Mouse (Mus musculus): ENCODE measurements at regions not wholly inside any gene's neighbourhood (a gene's known extent, or its start where the extent isn't known, plus 50 kb on each side); places are given as distances from the start of the nearest gene placed in this dataset.

GRCm38 (mm10) chr12:98337644-98338043 lies 69.2 kb downstream of the Gpr65 start:
- DNase-seq, result no peak

- no peak for DNase-seq
Observed at GRCm38 (mm10) chr12:98339536-98339935, 71.1 kb downstream of the Gpr65 start.

DNA sequence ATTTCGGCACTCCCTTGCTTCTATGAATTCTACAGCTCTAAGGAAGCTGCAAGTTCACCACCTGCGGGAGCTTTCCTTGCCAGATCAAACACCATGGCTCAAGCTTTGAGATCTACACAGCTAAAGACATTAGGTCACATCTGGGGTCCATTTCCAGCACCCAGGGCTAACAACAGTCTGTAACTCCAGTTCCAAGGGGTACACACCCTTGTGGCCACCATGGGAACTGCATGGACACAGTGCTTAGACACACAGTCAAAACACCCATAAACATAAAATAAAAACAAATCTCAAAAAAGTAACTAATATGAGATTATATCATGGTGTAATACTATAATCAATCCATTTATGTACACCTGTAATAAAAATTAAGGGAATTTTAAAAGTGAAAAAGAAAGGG lies 73.7 kb downstream of the Gpr65 start:
- DNase-seq, result peak; percentile 31

DNA sequence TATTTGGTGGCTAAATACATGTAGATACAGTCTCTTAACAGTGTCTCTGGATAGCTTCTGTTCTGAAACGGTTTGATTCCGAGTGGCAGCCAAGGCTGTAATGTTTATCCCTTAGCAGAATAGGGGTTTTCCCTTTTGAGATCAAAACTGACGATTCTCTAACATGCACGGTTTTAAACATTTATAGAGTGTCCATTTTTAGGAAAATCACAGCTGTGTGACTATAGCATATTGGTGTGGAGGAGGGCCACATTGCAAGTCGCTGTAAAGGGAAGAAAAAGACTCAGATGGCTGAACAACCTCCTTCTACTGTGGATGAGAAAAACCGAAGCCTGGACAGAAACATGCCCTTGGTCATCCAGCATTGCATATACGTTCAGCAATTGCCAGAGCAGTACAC lies 75.2 kb downstream of the Gpr65 start:
- no peak for DNase-seq

- DNase-seq, result no peak
Observed at GRCm38 (mm10) chr12:98347056-98347455, 78.6 kb downstream of the Gpr65 start.

GRCm38 (mm10) chr12:98347550-98348318 lies 79.3 kb downstream of the Gpr65 start:
- peak; percentile 68 for DNase-seq

DNA sequence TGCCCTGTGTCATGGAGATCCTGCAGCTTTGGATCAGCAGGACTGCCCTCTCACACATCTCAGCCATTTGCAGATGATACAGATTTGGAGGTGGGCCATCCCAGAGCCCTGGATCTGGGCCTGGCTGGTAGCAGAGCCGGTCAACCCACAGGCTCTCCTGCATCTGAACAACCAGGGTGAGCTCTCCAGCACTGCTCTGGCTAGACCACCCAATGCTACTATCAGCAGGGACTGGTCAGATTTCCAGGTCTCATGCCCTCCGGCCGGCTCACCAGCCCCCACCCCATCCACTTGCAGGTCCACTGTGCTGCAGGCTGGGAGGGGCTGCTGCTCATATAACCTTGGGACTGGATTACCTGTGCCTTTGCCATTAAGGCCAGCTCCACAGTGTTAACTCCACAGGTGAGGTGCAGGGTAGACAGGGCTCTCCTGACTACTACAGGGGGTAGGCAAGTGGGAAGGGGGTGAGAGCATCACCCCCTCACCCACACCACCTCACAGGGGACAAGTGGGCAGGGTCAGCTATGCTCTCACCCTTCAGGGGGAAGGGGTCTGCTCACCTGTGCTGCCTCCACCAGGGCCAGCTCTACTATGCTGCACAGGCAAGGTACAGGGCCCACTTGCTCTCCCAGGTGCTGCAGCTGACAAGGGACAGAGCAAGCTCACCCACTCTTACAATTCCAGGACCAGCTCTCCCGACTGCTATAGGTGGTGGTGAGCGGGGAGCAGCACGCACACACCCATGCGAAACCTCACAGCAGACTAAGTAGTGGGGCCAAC lies 81.6 kb downstream of the Gpr65 start:
- no peak for DNase-seq

- no peak for DNase-seq
Observed at GRCm38 (mm10) chr12:98352401-98352800, 84.0 kb downstream of the Gpr65 start.

DNA sequence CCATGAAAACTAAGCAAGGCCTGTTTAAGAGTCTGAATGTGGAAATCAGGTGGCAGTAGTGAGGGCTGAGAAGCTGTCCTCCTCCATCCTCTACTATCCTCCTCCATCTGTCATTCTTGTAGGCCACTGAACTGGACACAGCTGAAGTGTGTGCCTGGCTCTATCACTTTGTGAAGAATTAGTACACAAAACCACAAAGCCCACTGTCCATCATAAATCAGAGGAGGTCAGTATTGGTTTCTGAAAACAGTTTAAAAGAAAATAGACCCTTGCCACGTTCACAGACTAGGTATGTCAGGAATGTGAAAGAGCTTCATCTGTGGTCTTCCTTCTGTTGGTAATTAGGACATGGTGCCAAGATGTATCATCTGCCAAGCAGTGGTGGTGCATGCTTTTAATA lies 86.1 kb downstream of the Gpr65 start:
- no peak for DNase-seq

GRCm38 (mm10) chr12:98367583-98367982 lies 99.1 kb downstream of the Gpr65 start:
- DNase-seq, result no peak

- no peak for DNase-seq
Observed at GRCm38 (mm10) chr12:98370771-98371170, 102.3 kb downstream of the Gpr65 start.

GRCm38 (mm10) chr12:98375214-98375910 lies 106.9 kb downstream of the Gpr65 start:
- no peak for DNase-seq
